Mouse (Mus musculus) liver, postnatal 0 days (tissue): Measurements from ENCODE around the gene Slc29a1.

ENCODE experiments used
- CTCF ChIP-seq: sonication (generic); IDR thresholded peaks from 2 replicates; pipeline ENCODE4 v1.5.1; 2016; ENCODE audit warnings: antibody characterized with exemption, low read depth
- EP300 ChIP-seq: IDR thresholded peaks from 2 replicates; pipeline ENCODE4 v1.6.1; 2016; ENCODE audit warnings: antibody characterized with exemption, low read depth, mild to moderate bottlenecking

GRCm38 (mm10) chr17:45567162-45567601 lies 32.2 kb downstream of the Slc29a1 start:
- TF ChIP-seq CTCF, result no peak
- no peak for TF ChIP-seq EP300
